Mouse (Mus musculus) kidney, embryonic 15.5 days (tissue): Measurements from ENCODE around the gene Hspb7. TPM values are rescaled to one million over a fixed set of nuclear protein-coding genes. Genes with fewer than 3 reads are reported as not detected.

Experiments
- ATAC-seq: fragments of 200-750 bp; cut with Nextera tagmentation; replicated peaks from 2 replicates; pipeline ENCODE4 v1.8.0; 2017; ENCODE audit warnings: moderate TSS enrichment; ENCODE audit not compliant: low FRiP score
- H3K27ac ChIP-seq: fragments of 300-500 bp; sonication (generic); 2 replicates; pipeline ENCODE4 v1.5.1; 2015; ENCODE audit warnings: mild to moderate bottlenecking, inconsistent platforms
- H3K27me3 ChIP-seq: fragments of 300-500 bp; sonication (generic); 2 replicates; pipeline ENCODE4 v1.6.1; 2015; ENCODE audit warnings: inconsistent platforms
- H3K36me3 ChIP-seq: fragments of 300-500 bp; sonication (generic); 2 replicates; pipeline ENCODE4 v1.6.1; 2015; ENCODE audit warnings: inconsistent platforms
- H3K4me1 ChIP-seq: fragments of 300-500 bp; sonication (generic); 2 replicates; pipeline ENCODE4 v1.6.1; 2015; ENCODE audit warnings: inconsistent platforms
- H3K4me2 ChIP-seq: fragments of 300-500 bp; sonication (generic); 2 replicates; pipeline ENCODE4 v1.6.1; 2015; ENCODE audit warnings: moderate library complexity, mild to moderate bottlenecking, inconsistent platforms
- H3K4me3 ChIP-seq: fragments of 300-500 bp; sonication (generic); replicated peaks from 2 replicates; pipeline ENCODE4 v1.5.1; 2015; ENCODE audit warnings: mild to moderate bottlenecking, inconsistent platforms
- H3K9ac ChIP-seq: fragments of 300-500 bp; sonication (generic); 2 replicates; pipeline ENCODE4 v1.6.1; 2015; ENCODE audit warnings: mild to moderate bottlenecking, inconsistent platforms
- H3K9me3 ChIP-seq: fragments of 300-500 bp; sonication (generic); replicated peaks from 2 replicates; pipeline ENCODE4 v1.6.1; 2016; ENCODE audit warnings: inconsistent platforms
- WGBS: fragments of 180-500 bp; shearing (Covaris S2); methylation state at CpG from one replicate; pipeline ENCODE4 v1.1.7; 2015; ENCODE audit warnings: mixed read lengths; 5-methylcytosine and 5-hydroxymethylcytosine counted together
- polyA plus RNA-seq: library from polyadenylated mRNA; unstranded; fragments of >200 nt; fragmentation: Nextera tagmentation; extraction: Ambion mirVana; gene quantifications from 2 replicates; pipeline ENCODE4 v1.2.1, GENCODE M21; 2015

Gene Hspb7
- 1.0 and 1.1 TPM in 2 replicates for polyA plus RNA-seq

DNA sequence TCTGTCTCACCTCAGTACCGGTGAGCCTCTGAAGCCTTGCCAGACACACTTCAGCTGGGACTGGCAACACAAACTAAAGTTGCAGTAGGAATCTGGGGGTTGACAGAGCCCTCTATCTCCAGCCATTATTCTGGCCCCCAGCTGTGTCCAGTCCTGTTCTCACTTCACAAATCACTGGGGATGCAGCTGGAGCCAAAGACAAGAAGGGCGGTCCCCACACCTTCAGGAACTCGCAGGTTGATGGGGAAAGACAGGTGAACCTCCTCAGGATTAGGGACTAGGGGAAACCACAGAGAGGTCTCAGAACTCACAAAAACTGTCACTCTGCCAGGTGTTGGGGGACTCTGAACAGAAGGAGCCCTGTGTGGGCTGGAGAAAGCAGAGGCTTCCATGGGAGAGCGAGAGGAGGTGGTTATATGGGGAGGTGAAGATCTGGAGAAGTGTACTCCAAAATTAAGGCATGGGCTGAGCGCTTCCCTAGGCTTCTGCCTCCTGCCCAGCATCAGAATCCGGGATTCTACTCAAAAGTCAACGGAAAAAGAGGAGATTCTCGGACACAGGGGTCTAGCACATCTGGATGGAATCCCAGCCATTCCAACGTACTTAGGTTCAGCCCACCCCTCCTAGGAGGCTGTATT lies at the start of gene Hspb7:
Gene Hspb7, plus strand, starts transcription at position 588 of the 638 bp plus-strand sequence.
- H3K9me3 ChIP-seq, result no peaks in the 10 kb centered on the region
- H3K36me3 ChIP-seq, result no peaks in the 10 kb centered on the region
- H3K27ac ChIP-seq, result no peak within 1 kb of the TSS; the same call in 1 of the 2 replicates
- H3K9ac ChIP-seq, result no peak within 1 kb of the TSS
- no peak for ATAC-seq
- peaks cover 11% of the 10 kb centered on the region; the same call in 1 of the 2 replicates for H3K27me3 ChIP-seq
- H3K4me3 ChIP-seq, result no peak within 1 kb of the TSS
- peaks cover 32% of the 10 kb centered on the region for H3K4me1 ChIP-seq
- H3K4me2 ChIP-seq, result no peak within 1 kb of the TSS
- WGBS, result 54% methylated on average over 9 of the region's 9 CpGs

DNA sequence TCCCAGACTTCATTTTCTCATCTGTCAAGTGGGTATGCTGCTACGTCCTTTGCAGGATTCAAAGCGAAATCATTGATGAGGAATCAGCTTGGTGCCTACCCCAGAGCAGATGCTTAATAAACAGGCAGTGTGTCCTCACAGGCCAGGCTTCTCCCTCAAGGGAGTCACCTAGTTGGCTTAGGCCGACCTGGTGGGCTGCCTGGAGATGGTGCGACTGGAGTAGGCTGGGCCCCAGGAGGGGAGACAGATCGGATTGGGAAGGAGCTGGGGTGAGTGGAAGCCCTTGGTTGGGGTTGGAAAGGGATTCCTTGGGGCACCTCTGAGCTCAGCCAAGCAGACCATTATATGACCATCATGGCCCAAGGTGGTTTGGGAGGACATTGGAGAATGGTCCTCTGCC lies 48.2 kb upstream of the Hspb7 start:
- 92% methylated on average over 5 of the region's 5 CpGs for WGBS
- Histone ChIP-seq H3K36me3 (no peaks in the 10 kb centered on the region), H3K9me3 (no peaks in the 10 kb centered on the region), H3K9ac (no peak overlapping the region), H3K4me3 (no peak overlapping the region), H3K4me1 (peaks cover 17% of the 10 kb centered on the region), H3K4me2 (no peak overlapping the region), H3K27ac (no peak overlapping the region), H3K27me3 (peaks cover 14% of the 10 kb centered on the region)
- no peak for ATAC-seq

- Histone ChIP-seq H3K4me3 (no peak overlapping the region), H3K27ac (no peak overlapping the region), H3K4me1 (peaks cover 18% of the 10 kb centered on the region), H3K4me2 (no peak overlapping the region), H3K36me3 (no peaks in the 10 kb centered on the region), H3K27me3 (peaks cover 50% of the 10 kb centered on the region), H3K9ac (no peak overlapping the region), H3K9me3 (no peaks in the 10 kb centered on the region)
- 62% methylated on average over 8 of the region's 8 CpGs for whole genome bisulfite sequencing
- ATAC-seq, result no peak
These were observed 40.9 kb upstream of the Hspb7 start for GRCm38 (mm10) chr4:141379674-141380073.

- Histone ChIP-seq H3K9me3 (no peaks in the 10 kb centered on the region), H3K9ac (peak overlapping the region; percentile 31; the same call in 1 of the 2 replicates), H3K27me3 (peaks cover 52% of the 10 kb centered on the region), H3K36me3 (no peaks in the 10 kb centered on the region), H3K27ac (no peak overlapping the region), H3K4me2 (peak overlapping the region; percentile 84), H3K4me1 (peaks cover 23% of the 10 kb centered on the region), H3K4me3 (peak overlapping the region; percentile 42)
- ATAC-seq, result peak; percentile 34; the same call in 1 of the 2 replicates
- WGBS, result under 1% methylated on average over 25 of the region's 25 CpGs
These were observed 38.2 kb upstream of the Hspb7 start for GRCm38 (mm10) chr4:141382406-141382805.

GRCm38 (mm10) chr4:141385275-141385674 lies 35.3 kb upstream of the Hspb7 start:
- Histone ChIP-seq H3K36me3 (no peaks in the 10 kb centered on the region), H3K4me1 (peaks cover 25% of the 10 kb centered on the region), H3K9ac (no peak overlapping the region), H3K4me2 (no peak overlapping the region), H3K9me3 (no peaks in the 10 kb centered on the region), H3K4me3 (no peak overlapping the region), H3K27me3 (peaks cover 45% of the 10 kb centered on the region), H3K27ac (no peak overlapping the region)
- 0 out of 2 replicates have a peak, but pooled peaks have one; percentile 38 for ATAC-seq
- 2% methylated on average over 7 of the region's 7 CpGs for WGBS

DNA sequence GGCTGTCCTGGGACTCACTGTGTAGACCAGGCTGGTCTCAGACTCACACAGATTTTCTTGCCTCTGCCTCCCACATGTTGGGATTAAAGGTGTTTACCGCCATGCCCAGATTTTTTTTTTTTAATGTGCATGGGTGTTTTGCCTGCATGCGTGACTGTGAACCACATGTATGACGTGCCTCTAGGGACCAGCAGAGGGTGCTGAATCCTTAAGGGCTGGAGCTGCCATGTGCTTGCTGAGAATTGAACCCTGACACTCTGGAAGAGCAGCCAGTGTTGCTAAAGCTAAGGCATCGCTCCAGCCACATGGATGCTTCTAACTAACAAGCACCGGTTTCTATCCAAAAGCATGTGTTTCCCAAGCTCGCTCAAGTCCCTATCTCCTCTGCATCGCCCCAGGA lies 34.4 kb upstream of the Hspb7 start:
- Histone ChIP-seq H3K4me1 (peaks cover 25% of the 10 kb centered on the region), H3K4me3 (no peak overlapping the region), H3K27me3 (peaks cover 38% of the 10 kb centered on the region), H3K9me3 (no peaks in the 10 kb centered on the region), H3K4me2 (no peak overlapping the region), H3K27ac (no peak overlapping the region), H3K36me3 (no peaks in the 10 kb centered on the region), H3K9ac (no peak overlapping the region)
- 74% methylated on average over 7 of the region's 7 CpGs for WGBS
- no peak for ATAC-seq

- Histone ChIP-seq H3K9me3 (no peaks in the 10 kb centered on the region), H3K4me3 (no peak overlapping the region), H3K4me2 (no peak overlapping the region), H3K4me1 (peaks cover 21% of the 10 kb centered on the region), H3K27me3 (peaks cover 27% of the 10 kb centered on the region), H3K9ac (no peak overlapping the region), H3K36me3 (no peaks in the 10 kb centered on the region), H3K27ac (no peak overlapping the region)
- no peak for ATAC-seq
- 17% methylated on average over 5 of the region's 5 CpGs for WGBS
These were observed 33.3 kb upstream of the Hspb7 start for GRCm38 (mm10) chr4:141387093-141387784.

GRCm38 (mm10) chr4:141387933-141388332 lies 32.6 kb upstream of the Hspb7 start:
- no peak overlapping the region for H3K4me3 ChIP-seq
- no peak overlapping the region for H3K9ac ChIP-seq
- no peak overlapping the region for H3K4me2 ChIP-seq
- ATAC-seq, result no peak
- peaks cover 14% of the 10 kb centered on the region for H3K4me1 ChIP-seq
- no peak overlapping the region for H3K27ac ChIP-seq
- no peaks in the 10 kb centered on the region for H3K36me3 ChIP-seq
- peaks cover 20% of the 10 kb centered on the region for H3K27me3 ChIP-seq
- WGBS, result 66% methylated on average over 5 of the region's 5 CpGs
- H3K9me3 ChIP-seq, result no peaks in the 10 kb centered on the region

DNA sequence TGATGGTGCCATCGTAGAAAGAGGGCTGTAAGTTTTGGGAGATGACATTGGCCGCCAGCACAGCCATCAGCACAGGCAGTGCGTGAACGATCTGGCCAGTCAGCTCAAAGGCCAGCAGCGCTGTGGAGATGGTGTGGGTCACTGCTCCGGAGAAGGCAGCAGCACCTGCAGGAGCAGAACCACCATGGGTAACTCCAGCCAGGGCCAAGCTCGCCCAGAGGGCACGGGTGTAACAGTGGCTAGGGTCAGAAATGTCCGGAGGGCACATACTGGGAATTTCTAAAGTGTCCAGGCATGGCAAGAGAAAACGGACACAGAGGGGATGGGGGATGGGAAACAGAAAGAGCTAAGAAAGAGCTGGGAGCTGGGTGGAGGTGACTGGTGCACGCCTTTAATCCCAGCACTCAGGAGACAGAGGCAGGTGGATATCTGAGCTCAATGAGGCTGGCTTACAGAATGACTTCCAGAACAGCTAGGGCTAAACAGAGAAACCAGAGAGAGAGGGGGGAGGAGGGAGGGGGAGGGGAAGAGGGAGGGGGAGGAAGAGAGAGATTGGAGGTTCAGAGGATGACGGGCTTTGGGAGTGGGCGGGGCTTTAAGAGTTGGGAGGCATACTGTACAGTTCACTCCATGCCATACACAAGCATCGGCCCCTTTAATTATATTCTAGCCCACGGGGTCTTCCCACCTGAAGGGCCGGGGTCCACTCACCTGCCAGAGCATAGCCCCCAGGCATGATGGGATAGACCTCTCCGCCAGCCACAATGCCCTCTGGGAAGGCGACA lies 31.0 kb upstream of the Hspb7 start:
- no peak for ATAC-seq
- Histone ChIP-seq H3K4me2 (no peak overlapping the region), H3K36me3 (no peaks in the 10 kb centered on the region), H3K4me1 (peaks cover 10% of the 10 kb centered on the region), H3K4me3 (no peak overlapping the region), H3K27ac (no peak overlapping the region), H3K9ac (no peak overlapping the region), H3K9me3 (no peaks in the 10 kb centered on the region), H3K27me3 (peaks cover 3% of the 10 kb centered on the region)
- 72% methylated on average over 18 of the region's 18 CpGs for WGBS

GRCm38 (mm10) chr4:141391293-141391692 lies 29.3 kb upstream of the Hspb7 start:
- no peak overlapping the region for H3K4me2 ChIP-seq
- H3K36me3 ChIP-seq, result no peaks in the 10 kb centered on the region
- no peak overlapping the region for H3K9ac ChIP-seq
- WGBS, result 70% methylated on average over 12 of the region's 12 CpGs
- H3K4me3 ChIP-seq, result no peak overlapping the region
- no peaks in the 10 kb centered on the region for H3K9me3 ChIP-seq
- no peak for ATAC-seq
- peaks cover 11% of the 10 kb centered on the region for H3K4me1 ChIP-seq
- H3K27ac ChIP-seq, result no peak overlapping the region
- H3K27me3 ChIP-seq, result no peaks in the 10 kb centered on the region

- H3K4me2 ChIP-seq, result peak overlapping the region; percentile 46
- no peaks in the 10 kb centered on the region for H3K27me3 ChIP-seq
- no peaks in the 10 kb centered on the region for H3K36me3 ChIP-seq
- 0 out of 2 replicates have a peak overlapping the region, but pooled peaks have one; percentile 26 for H3K9ac ChIP-seq
- 12% methylated on average over 16 of the region's 16 CpGs for WGBS
- no peaks in the 10 kb centered on the region for H3K9me3 ChIP-seq
- H3K4me1 ChIP-seq, result peaks cover 22% of the 10 kb centered on the region
- ATAC-seq, result no peak
- no peak overlapping the region for H3K27ac ChIP-seq
- peak overlapping the region; percentile 12; the same call in 1 of the 2 replicates for H3K4me3 ChIP-seq
These were observed 25.8 kb upstream of the Hspb7 start for GRCm38 (mm10) chr4:141394751-141395150.

DNA sequence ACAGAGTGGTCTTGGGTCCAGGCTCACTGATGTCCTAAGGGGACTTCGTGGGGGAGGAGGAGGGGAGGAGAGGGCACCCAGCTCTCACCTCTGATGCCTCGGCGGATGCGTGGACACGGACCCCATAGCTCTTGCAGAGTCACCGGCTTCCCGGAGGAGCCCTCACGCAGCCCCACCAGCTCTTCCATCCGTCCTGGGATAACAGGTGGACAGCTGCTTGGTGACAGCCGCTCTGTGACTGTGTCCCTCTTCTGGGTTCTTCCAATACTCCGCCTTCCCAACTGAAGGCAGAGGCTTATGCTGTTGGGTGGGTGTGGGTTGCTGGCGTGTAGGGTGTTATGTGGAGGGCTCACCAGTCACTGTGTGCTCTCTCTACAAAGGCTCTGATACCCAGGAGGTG lies 22.7 kb upstream of the Hspb7 start:
- no peak overlapping the region for H3K9ac ChIP-seq
- no peaks in the 10 kb centered on the region for H3K9me3 ChIP-seq

More for the DNA sequence above, 22.7 kb upstream of the Hspb7 start:
- 75% methylated on average over 12 of the region's 12 CpGs for WGBS
- no peak; the same call in 1 of the 2 replicates for ATAC-seq
- Histone ChIP-seq H3K4me3 (no peak overlapping the region), H3K4me2 (no peak overlapping the region), H3K36me3 (no peaks in the 10 kb centered on the region), H3K27me3 (no peaks in the 10 kb centered on the region), H3K4me1 (peaks cover 28% of the 10 kb centered on the region), H3K27ac (no peak overlapping the region)
